In the genomic region with DNA sequence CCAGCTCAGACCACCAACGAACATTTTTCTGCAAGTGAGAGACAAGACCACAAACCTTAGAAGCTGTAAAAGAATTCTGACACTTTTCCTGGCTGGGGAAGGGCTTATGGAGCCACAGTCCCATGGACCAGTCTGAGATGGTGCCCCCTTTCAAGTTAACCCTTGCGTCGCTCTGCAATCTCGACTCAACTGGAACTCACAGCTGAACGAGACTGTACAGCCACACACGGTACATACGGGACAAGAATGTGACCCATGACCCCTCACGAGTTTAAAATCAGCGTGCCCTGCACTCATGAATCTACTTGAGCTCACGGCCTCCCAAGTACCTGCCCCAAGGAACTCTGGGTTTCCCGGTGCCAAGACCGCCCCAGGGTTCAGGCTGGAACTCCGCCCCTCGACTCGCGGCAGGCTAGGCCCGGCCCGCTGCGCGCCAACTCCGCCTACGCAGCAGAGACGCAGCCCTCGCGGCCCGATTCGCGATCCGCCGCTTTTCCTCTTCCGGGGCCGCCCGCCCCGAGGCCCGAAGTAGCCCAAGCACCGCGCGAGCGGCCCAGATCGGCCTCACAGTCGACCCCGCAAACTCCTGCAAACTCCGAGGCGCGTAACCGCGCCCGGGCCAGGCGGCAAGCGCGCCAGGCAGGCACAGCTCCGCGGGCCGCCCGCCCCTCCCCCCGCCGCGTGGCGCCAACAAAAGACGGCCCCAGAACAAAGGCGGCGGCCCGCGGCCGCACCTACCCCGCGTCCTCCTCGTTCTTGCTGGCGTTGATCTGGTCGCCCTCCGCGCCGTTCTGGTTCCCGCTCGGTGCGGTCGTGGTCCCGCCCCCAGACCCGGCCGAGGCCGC, we compare ENCODE assay signal across 8 mouse cellular contexts. TPM values are rescaled to one million over a fixed set of nuclear protein-coding genes. Genes with fewer than 3 reads are reported as not detected.
A peak's percentile ranks its signal among the peaks of the same experiment; 100 is the strongest.
DNase-seq lines count a peak whose midpoint lies in the region; ATAC-seq and TF ChIP-seq lines count a peak whose summit lies in the region.

No protein-coding gene starts in this region.

- H3K4me3 ChIP-seq in ES-E14 (ENCODE audit: insufficient read depth in 1 of 2, low read depth in 1 of 2, low read length in 2 of 2, poor library complexity in 1 of 2, severe bottlenecking in 1 of 2): peak overlapping the region; percentile 70 to 94
- H3K4me3 ChIP-seq in forebrain, embryonic 15.5 days: peak overlapping the region; percentile 92
- H3K4me3 ChIP-seq in lung, postnatal 0 days (ENCODE audit: low read depth, low read length): peak overlapping the region; percentile 93

- H3K4me2 ChIP-seq in forebrain, embryonic 15.5 days (replicated peaks): peak overlapping the region; percentile 74
- peak overlapping the region; percentile 68 for H3K4me2 ChIP-seq in lung, postnatal 0 days (replicated peaks; ENCODE audit: low read depth, low read length)

- TF ChIP-seq CTCF in lung, postnatal 0 days (IDR thresholded peaks at IDR 0.05): no peak

- under 1% methylated on average over 81 of the region's 81 CpGs for WGBS in forebrain, embryonic 15.5 days
- WGBS in lung, postnatal 0 days: 1% methylated on average over 67 of the region's 81 CpGs

- in situ Hi-C loops in ES-E14 (cut with MboI; ENCODE audit: low sequenced_read_pairs in 2 of 2, unreplicated experiment in 2 of 2): no loop called here

- H3K27ac ChIP-seq in ES-E14 (ENCODE audit: insufficient read depth, low read depth, low read length, poor library complexity, severe bottlenecking): peak overlapping the region; percentile 89
- peak overlapping the region; percentile 95 for H3K27ac ChIP-seq in forebrain, embryonic 15.5 days (replicated peaks)
- H3K27ac ChIP-seq in lung, postnatal 0 days (ENCODE audit: low read length): peak overlapping the region; percentile 96

- ATAC-seq in forebrain, embryonic 15.5 days (replicated peaks): peak; percentile 62
- peak; percentile 87 for ATAC-seq in lung, postnatal 0 days

- H3K9me3 ChIP-seq in ES-E14 (ENCODE audit: control insufficient read depth, insufficient read depth, low read depth, low read length): no peaks in the 10 kb centered on the region
- no peaks in the 10 kb centered on the region for H3K9me3 ChIP-seq in forebrain, embryonic 15.5 days
- no peaks in the 10 kb centered on the region for H3K9me3 ChIP-seq in lung, postnatal 0 days (ENCODE audit: low read length)

- H3K9ac ChIP-seq in ES-E14 (ENCODE audit: insufficient read depth, low read depth, low read length, poor library complexity, severe bottlenecking): peak overlapping the region; percentile 98
- H3K9ac ChIP-seq in forebrain, embryonic 15.5 days (replicated peaks): peak overlapping the region; percentile 99
- H3K9ac ChIP-seq in lung, postnatal 0 days (replicated peaks; ENCODE audit: low read depth): peak overlapping the region; percentile 88

- H3K27me3 ChIP-seq in forebrain, embryonic 15.5 days: no peaks in the 10 kb centered on the region
- no peaks in the 10 kb centered on the region for H3K27me3 ChIP-seq in lung, postnatal 0 days (replicated peaks; ENCODE audit: insufficient read depth, low read length)

- peaks cover 4 to 7% of the 10 kb centered on the region in 2 experiments; a peak in 2 of 4 replicates for H3K4me1 ChIP-seq in ES-E14 (ENCODE audit: control insufficient read depth in 2 of 2, insufficient read depth in 2 of 2, low read length in 2 of 2, poor library complexity in 1 of 2)
- H3K4me1 ChIP-seq in forebrain, embryonic 15.5 days: peaks cover 50% of the 10 kb centered on the region
- H3K4me1 ChIP-seq in lung, postnatal 0 days (ENCODE audit: insufficient read depth, low read depth, low read length): no peaks in the 10 kb centered on the region; the same call in 1 of the 2 replicates

- peaks cover 50% of the 10 kb centered on the region for H3K36me3 ChIP-seq in ES-E14 (ENCODE audit: control insufficient read depth, insufficient read depth, low read length, poor library complexity, severe bottlenecking)
- H3K36me3 ChIP-seq in forebrain, embryonic 15.5 days: peaks cover 43% of the 10 kb centered on the region
- peaks cover 25% of the 10 kb centered on the region; the same call in 1 of the 2 replicates for H3K36me3 ChIP-seq in lung, postnatal 0 days (ENCODE audit: insufficient read depth, low read length)

- peak; percentile 69 for DNase-seq in ES-E14 (ENCODE audit: low read depth, low spot score)
- DNase-seq in cerebellum, adult 11-12 months: peak; percentile 81
- DNase-seq in heart, postnatal 36 days: peak; percentile 87 to 91
- DNase-seq in layer of hippocampus, adult 8-10 months (ENCODE audit: low spot score in 2 of 2): peak; percentile 58 to 78
- DNase-seq in lung, postnatal 0 days (ENCODE audit: low spot score): peak; percentile 97
- DNase-seq in ovary, postnatal 14 days (ENCODE audit: low spot score): peak; percentile 79
- peak; percentile 91 for DNase-seq in thymus, postnatal 14 days

- intact Hi-C loops in heart, postnatal 36 days (cut with DNase I): loop anchor here (2.0 kb wide), 2 partner anchors 19 to 43 kb away; no protein-coding TSS in a partner anchor

- TF ChIP-seq EP300 in lung, postnatal 0 days (IDR thresholded peaks at IDR 0.05): 0 out of 2 replicates have a peak, but pooled peaks have one; percentile 8

TF ChIP-seq in ES-E14, 5 proteins besides CTCF, POLR2A, EP300 and RAD21:
- TF ChIP-seq CHD2 (IDR thresholded peaks at IDR 0.05; ENCODE audit: low read depth, low read length) (no peak), ZC3H11A (IDR thresholded peaks at IDR 0.05; ENCODE audit: borderline replicate concordance, low read depth, low read length) (no peak), HCFC1 (IDR thresholded peaks at IDR 0.05; ENCODE audit: borderline replicate concordance, insufficient read depth, low read length) (peak; percentile 54), MAFK (IDR thresholded peaks at IDR 0.05; ENCODE audit: insufficient read depth, low read depth, low read length) (no peak), ZNF384 (IDR thresholded peaks at IDR 0.05; ENCODE audit: low read depth, low read length) (no peak)

RNA-seq across cellular contexts. Expression of gene Hnrnpab, which starts 0.8 kb away (rescaled TPM):
- 334 and 505 TPM in 2 replicates for total RNA-seq in ES-E14 (2012; rRNA removed)
- polyA plus RNA-seq in forebrain, embryonic 15.5 days (2015; fragmentation: Nextera tagmentation; extraction: Ambion mirVana): 588 and 604 TPM in 2 replicates
- 100 to 1,000 TPM; 135 to 143 TPM for total RNA-seq in heart, postnatal 36 days (2021)
- 100 to 1,000 TPM; 123 to 152 (median 135) TPM for total RNA-seq in layer of hippocampus, adult 8-10 months (2022)
- polyA plus RNA-seq in lung, postnatal 0 days (2015; fragmentation: Nextera tagmentation; extraction: Ambion mirVana): 152 and 167 TPM in 2 replicates

RNA-seq across cellular contexts. Expression of gene Nhp2, which starts 13.7 kb away (rescaled TPM):
- total RNA-seq in ES-E14 (2012; rRNA removed): 452 and 461 TPM in 2 replicates
- polyA plus RNA-seq in forebrain, embryonic 15.5 days (2015; fragmentation: Nextera tagmentation; extraction: Ambion mirVana): 98.5 and 102 TPM in 2 replicates
- 10 to 100 TPM; 20.2 to 25.2 TPM for total RNA-seq in heart, postnatal 36 days (2021)
- total RNA-seq in layer of hippocampus, adult 8-10 months (2022): 10 to 100 TPM; 31.8 to 48.9 (median 42.3) TPM
- 60.1 and 67.2 TPM in 2 replicates for polyA plus RNA-seq in lung, postnatal 0 days (2015; fragmentation: Nextera tagmentation; extraction: Ambion mirVana)

RNA-seq across cellular contexts. Expression of gene Phykpl, which starts 21.3 kb away (rescaled TPM):
- 23.4 and 27.4 TPM in 2 replicates for total RNA-seq in ES-E14 (2012; rRNA removed)
- polyA plus RNA-seq in forebrain, embryonic 15.5 days (2015; fragmentation: Nextera tagmentation; extraction: Ambion mirVana): 12.6 and 13.1 TPM in 2 replicates
- 10 to 100 TPM in 1 of 2 experiments, 1 to 10 TPM in 1; 9.8 to 10.2 TPM for total RNA-seq in heart, postnatal 36 days (2021)
- total RNA-seq in layer of hippocampus, adult 8-10 months (2022): 10 to 100 TPM in 1 of 4 experiments, 1 to 10 TPM in 3; 7.9 to 10.2 (median 8.9) TPM
- 10.8 and 12.0 TPM in 2 replicates for polyA plus RNA-seq in lung, postnatal 0 days (2015; fragmentation: Nextera tagmentation; extraction: Ambion mirVana)

RNA-seq across cellular contexts. Expression of gene Rmnd5b, which starts 29.9 kb away (rescaled TPM):
- total RNA-seq in ES-E14 (2012; rRNA removed): 41.1 and 96.5 TPM in 2 replicates
- 69.6 and 77.7 TPM in 2 replicates for polyA plus RNA-seq in forebrain, embryonic 15.5 days (2015; fragmentation: Nextera tagmentation; extraction: Ambion mirVana)
- 10 to 100 TPM; 14.5 to 16.0 TPM for total RNA-seq in heart, postnatal 36 days (2021)
- 10 to 100 TPM; 52.4 to 58.6 (median 55.4) TPM for total RNA-seq in layer of hippocampus, adult 8-10 months (2022)
- polyA plus RNA-seq in lung, postnatal 0 days (2015; fragmentation: Nextera tagmentation; extraction: Ambion mirVana): 43.2 and 46.4 TPM in 2 replicates

RNA-seq across cellular contexts. Expression of gene N4bp3, which starts 44.8 kb away (rescaled TPM):
- total RNA-seq in ES-E14 (2012; rRNA removed): 23.7 and 43.8 TPM in 2 replicates
- 10.2 and 10.8 TPM in 2 replicates for polyA plus RNA-seq in forebrain, embryonic 15.5 days (2015; fragmentation: Nextera tagmentation; extraction: Ambion mirVana)
- 10 to 100 TPM; 13.4 to 16.3 TPM for total RNA-seq in heart, postnatal 36 days (2021)
- 10 to 100 TPM; 15.0 to 18.9 (median 15.7) TPM for total RNA-seq in layer of hippocampus, adult 8-10 months (2022)
- polyA plus RNA-seq in lung, postnatal 0 days (2015; fragmentation: Nextera tagmentation; extraction: Ambion mirVana): 43.9 and 44.7 TPM in 2 replicates

Comparison
In these comparisons a context has a peak if more than half of its experiments do, and no peak if none do; other contexts are left out.
1. Peak in every context shown above with its lines: DNase-seq, ATAC-seq, H3K4me3 ChIP-seq and H3K27ac ChIP-seq.